Mouse (Mus musculus) heart, postnatal 0 days (tissue): Measurements from ENCODE around the gene Hdac5. TPM values are rescaled to one million over a fixed set of nuclear protein-coding genes. Genes with fewer than 3 reads are reported as not detected.

Experiments
- ATAC-seq: fragments of 200-750 bp; cut with Nextera tagmentation; 2 replicates; pipeline ENCODE4 v1.8.0; 2017; ENCODE audit warnings: low read depth, moderate number of reproducible peaks, moderate library complexity; ENCODE audit not compliant: insufficient read depth
- DNase-seq: peaks from one replicate; pipeline ENCODE4 v3.0.0-alpha.2; 2016; ENCODE audit warnings: low spot score
- H3K27ac ChIP-seq: fragments of 300-500 bp; sonication (generic); 2 replicates; pipeline ENCODE4 v1.5.1; 2014; ENCODE audit warnings: low read depth, mild to moderate bottlenecking
- H3K27me3 ChIP-seq: fragments of 300-500 bp; sonication (generic); 2 replicates; pipeline ENCODE4 v1.6.1; 2014; ENCODE audit warnings: low read length, mixed read lengths; ENCODE audit not compliant: control insufficient read depth, insufficient read depth
- H3K36me3 ChIP-seq: fragments of 300-500 bp; sonication (generic); replicated peaks from 2 replicates; pipeline ENCODE4 v1.6.1; 2014; ENCODE audit warnings: low read length, mixed read lengths; ENCODE audit not compliant: control insufficient read depth, insufficient read depth
- H3K4me1 ChIP-seq: fragments of 300-500 bp; sonication (generic); 2 replicates; pipeline ENCODE4 v1.6.1; 2014; ENCODE audit warnings: antibody characterized with exemption; ENCODE audit not compliant: control insufficient read depth, insufficient read depth
- H3K4me2 ChIP-seq: fragments of 300-500 bp; sonication (generic); 2 replicates; pipeline ENCODE4 v1.6.1; 2014; ENCODE audit warnings: low read depth, mild to moderate bottlenecking, low read length, moderate library complexity
- H3K4me3 ChIP-seq: fragments of 300-500 bp; sonication (generic); 2 replicates; pipeline ENCODE4 v1.5.1; 2014; ENCODE audit warnings: low read depth, low read length
- H3K9ac ChIP-seq: fragments of 300-500 bp; sonication (generic); replicated peaks from 2 replicates; pipeline ENCODE4 v1.6.1; 2014; ENCODE audit warnings: low read depth, low read length, mixed read lengths
- H3K9me3 ChIP-seq: fragments of 300-500 bp; sonication (generic); replicated peaks from 2 replicates; pipeline ENCODE4 v1.6.1; 2016; ENCODE audit warnings: low read length; ENCODE audit not compliant: control insufficient read depth
- CTCF ChIP-seq: IDR thresholded peaks from 2 replicates; pipeline ENCODE4 v1.5.1; 2016; ENCODE audit warnings: antibody characterized with exemption, control low read depth, low read depth
- EP300 ChIP-seq: IDR thresholded peaks from 2 replicates; pipeline ENCODE4 v1.6.1; 2016; ENCODE audit warnings: antibody characterized with exemption, low read depth
- WGBS: fragments of 180-500 bp; shearing (Covaris S2); extraction: QIAGEN DNeasy Blood & Tissue Kit; methylation state at CpG from one replicate; pipeline ENCODE4 v1.1.7; 2014; 5-methylcytosine and 5-hydroxymethylcytosine counted together
- polyA plus RNA-seq: library from polyadenylated mRNA; unstranded; fragments of >200 nt; fragmentation: Nextera tagmentation; extraction: Ambion mirVana; gene quantifications from 2 replicates; pipeline ENCODE4 v1.2.1, GENCODE M21; 2015
- total RNA-seq: library from RNA; depleted of rRNA; stranded (reverse); fragments of >200 nt; gene quantifications from 2 replicates; pipeline ENCODE4 v1.2.3, GENCODE M21; 2014; ENCODE audit warnings: low replicate concordance

Hdac5 gene
- total and polyA plus RNA-seq, 2 experiments from 2014 or later, result 51.4 to 287 TPM

DNA sequence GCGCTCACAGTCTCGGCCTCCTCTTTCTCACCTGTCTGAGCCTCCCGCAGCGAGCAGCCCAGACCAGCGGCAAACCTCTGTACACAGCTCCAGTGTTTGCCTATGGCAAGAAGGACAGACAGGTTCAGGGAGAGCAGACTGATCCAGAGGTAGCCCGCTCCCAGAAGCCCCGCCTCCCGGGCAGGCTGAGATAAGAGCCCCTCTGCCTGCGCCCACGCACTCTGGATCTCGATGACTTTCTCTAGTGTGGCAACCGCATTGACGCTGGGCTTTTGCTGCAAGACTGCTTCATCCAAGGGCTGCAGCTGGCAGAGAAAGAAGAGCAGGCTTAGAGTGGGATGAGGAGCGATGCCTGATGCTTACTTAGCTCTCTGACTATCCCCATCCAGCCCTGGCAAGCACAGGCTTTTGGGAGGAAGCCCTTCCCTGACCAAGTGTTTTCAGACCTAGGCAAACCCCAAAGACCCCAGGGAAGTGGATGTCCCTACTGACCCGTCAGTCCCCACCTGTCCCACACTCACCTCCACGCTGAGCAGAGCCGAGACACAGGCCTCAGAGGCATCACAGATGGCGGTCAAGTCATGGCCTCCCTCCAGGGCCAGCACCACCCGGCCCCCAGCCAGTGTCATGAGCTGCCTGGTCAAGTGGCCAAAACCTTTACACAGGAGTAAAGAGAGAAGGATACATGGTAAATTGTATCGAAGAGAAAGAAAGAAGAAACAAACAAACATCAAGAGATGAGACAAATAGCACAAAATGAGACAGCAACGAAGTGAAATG is 33.8 kb downstream of the Hdac5 start:
- WGBS, result 65% methylated on average over 21 of the region's 21 CpGs
- H3K9ac ChIP-seq, result no peak overlapping the region

DNA sequence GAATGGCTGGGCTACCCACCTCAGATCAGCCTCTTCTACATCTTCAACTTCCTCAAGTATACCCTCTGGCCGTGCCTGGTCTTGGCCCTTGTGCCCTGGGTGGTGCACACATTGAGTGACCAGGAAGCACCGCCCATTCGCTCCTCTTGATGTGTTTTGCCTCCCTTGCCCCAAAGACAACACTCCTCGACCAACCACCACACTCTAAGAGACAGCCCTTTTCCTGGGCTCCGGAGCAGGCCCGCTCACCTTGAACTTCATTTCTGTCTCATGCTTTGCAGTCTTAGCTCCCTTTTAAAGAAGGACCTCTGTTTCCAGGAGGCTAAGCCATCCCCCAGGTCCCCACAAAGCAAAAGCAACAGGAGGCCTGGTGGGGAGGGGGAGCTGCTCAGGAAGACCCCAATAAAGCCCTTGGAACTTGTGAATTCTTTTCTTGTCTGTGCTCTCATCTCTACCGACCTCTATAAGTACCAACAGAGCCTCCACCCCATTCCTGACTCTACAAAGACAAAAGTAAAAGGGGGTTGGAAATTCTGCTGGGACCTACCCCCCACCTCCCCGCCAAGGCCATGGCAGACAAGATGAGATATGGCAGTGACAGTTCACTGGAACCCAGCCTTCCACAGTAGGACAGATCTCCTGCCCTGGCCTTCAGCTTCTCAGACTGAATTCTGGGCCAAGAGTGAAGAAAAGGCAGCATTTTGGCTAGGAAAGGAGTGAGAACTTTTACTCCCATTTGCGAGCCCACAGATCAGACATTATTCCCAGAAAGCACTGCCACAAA is 36.1 kb downstream of the Hdac5 start:
- no peak overlapping the region for H3K4me3 ChIP-seq
- peaks cover 57% of the 10 kb centered on the region for H3K36me3 ChIP-seq
- TF ChIP-seq CTCF, result no peak
- no peak for TF ChIP-seq EP300
- no peak overlapping the region for H3K9ac ChIP-seq
- no peaks in the 10 kb centered on the region for H3K27me3 ChIP-seq
- no peak overlapping the region for H3K4me2 ChIP-seq
- H3K27ac ChIP-seq, result no peak overlapping the region
- DNase-seq (no peak), ATAC-seq (no peak)
- no peaks in the 10 kb centered on the region for H3K9me3 ChIP-seq
- WGBS, result 80% methylated on average over 9 of the region's 9 CpGs
- H3K4me1 ChIP-seq, result peaks cover 14% of the 10 kb centered on the region

More for the DNA sequence above, 33.8 kb downstream of the Hdac5 start:
- Histone ChIP-seq H3K36me3 (peaks cover 81% of the 10 kb centered on the region), H3K27ac (no peak overlapping the region), H3K4me3 (no peak overlapping the region), H3K4me1 (0 out of 2 replicates have a peak, but pooled peaks cover 4% of the 10 kb centered on the region), H3K27me3 (no peaks in the 10 kb centered on the region), H3K4me2 (no peak overlapping the region), H3K9me3 (no peaks in the 10 kb centered on the region)
- DNase-seq (no peak), ATAC-seq (no peak)
- TF ChIP-seq EP300, result no peak
- TF ChIP-seq CTCF, result no peak

DNA sequence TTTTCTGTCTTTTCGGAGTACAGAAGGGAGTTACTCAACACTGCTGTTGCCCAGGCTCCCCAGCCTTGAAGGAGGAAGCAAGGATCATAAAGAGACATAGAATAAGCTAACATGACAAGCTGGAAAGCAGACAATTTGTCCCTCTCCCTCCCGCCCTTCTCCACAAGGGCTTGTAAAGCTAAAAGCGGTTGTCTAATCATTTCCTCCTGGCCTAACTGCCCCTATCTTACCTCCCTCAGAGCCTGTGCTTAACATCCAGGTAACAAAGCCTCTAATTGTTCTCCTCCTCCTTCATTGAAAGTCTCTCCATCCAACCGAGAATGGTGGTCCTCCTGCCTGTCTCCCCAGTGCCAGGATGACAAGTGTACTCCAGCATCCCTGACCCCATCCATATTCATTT is 39.1 kb downstream of the Hdac5 start:
- Histone ChIP-seq H3K36me3 (peaks cover 28% of the 10 kb centered on the region), H3K4me1 (peaks cover 15% of the 10 kb centered on the region), H3K9ac (no peak overlapping the region), H3K9me3 (no peaks in the 10 kb centered on the region), H3K27me3 (no peaks in the 10 kb centered on the region), H3K4me2 (no peak overlapping the region), H3K27ac (no peak overlapping the region), H3K4me3 (no peak overlapping the region)
- TF ChIP-seq EP300 (no peak), CTCF (no peak)
- WGBS, result 73% methylated on average over 4 of the region's 4 CpGs
- DNase-seq (no peak), ATAC-seq (no peak)

- TF ChIP-seq EP300, result peak; percentile 70; the same call in 1 of the 2 replicates
- no peak for TF ChIP-seq CTCF
- Histone ChIP-seq H3K36me3 (peaks cover 17% of the 10 kb centered on the region), H3K4me3 (peak within 1 kb of the TSS; percentile 75), H3K4me1 (peaks cover 20% of the 10 kb centered on the region), H3K27me3 (no peaks in the 10 kb centered on the region), H3K9ac (peak within 1 kb of the TSS; percentile 70), H3K4me2 (peak within 1 kb of the TSS; percentile 95), H3K9me3 (no peaks in the 10 kb centered on the region), H3K27ac (peak within 1 kb of the TSS; percentile 68)
- DNase-seq, result peak; percentile 91
- ATAC-seq, result peak; percentile 84
- 2% methylated on average over 50 of the region's 50 CpGs for WGBS
Measured at GRCm38 (mm10) chr11:102189461-102190436, 40.2 kb downstream of the Hdac5 start, which contains the start of gene G6pc3. Gene G6pc3 (plus strand): TSS chr11:102189620.

- peaks cover 9% of the 10 kb centered on the region; the same call in 1 of the 2 replicates for H3K36me3 ChIP-seq
- peaks cover 25% of the 10 kb centered on the region for H3K4me1 ChIP-seq
- no peak; the same call in 1 of the 2 replicates for TF ChIP-seq EP300
- TF ChIP-seq CTCF, result no peak
- H3K4me3 ChIP-seq, result peak overlapping the region; percentile 75
- no peaks in the 10 kb centered on the region for H3K9me3 ChIP-seq
- no peak for ATAC-seq
- no peak for DNase-seq
- no peaks in the 10 kb centered on the region for H3K27me3 ChIP-seq
- H3K27ac ChIP-seq, result 0 out of 2 replicates have a peak overlapping the region, but pooled peaks have one; percentile 18
- WGBS, result 61% methylated on average over 6 of the region's 6 CpGs
- no peak overlapping the region for H3K9ac ChIP-seq
- H3K4me2 ChIP-seq, result peak overlapping the region; percentile 95
Measured at GRCm38 (mm10) chr11:102188980-102189379, 41.0 kb downstream of the Hdac5 start.
